Mouse (Mus musculus) gastrocnemius, postnatal 25 days (tissue): ENCODE results near the gene Ifi208. TPM values are rescaled to one million over a fixed set of nuclear protein-coding genes. Genes with fewer than 3 reads are reported as not detected.
"Not testable (repeated sequence)": the region's sequence is repeated elsewhere in the genome, so short reads cannot be mapped to it uniquely, and the experiment has no call there.

Experiments used
- DNase-seq: peaks from one replicate; pipeline ENCODE4 v3.0.0; 2022
- long read RNA-seq, 2 experiments: library from polyadenylated mRNA; stranded (forward); transcript quantifications; one replicate each; pipeline ENCODE4 v2.0.0; 2021
- microRNA-seq, 2 experiments: library from miRNA; unstranded; fragments of <30 nt; microRNA quantifications; one replicate each; pipeline ENCODE4 v1.2.0; 2021; ENCODE audit warnings: borderline replicate concordance in 2 of 2
- total RNA-seq, 2 experiments: library from RNA; stranded (reverse); gene quantifications; 1 replicate in 1 of 2; 2 replicates in 1 of 2; pipeline ENCODE4 v1.2.3; 2021

The Ifi208 gene
- total RNA-seq = under 1 TPM in 1 of 2 experiments, not detected in 1; 0.19 TPM
- long read RNA-seq, experiment 1 = 0 reads
- long read RNA-seq, experiment 2 = 0 reads

DNA sequence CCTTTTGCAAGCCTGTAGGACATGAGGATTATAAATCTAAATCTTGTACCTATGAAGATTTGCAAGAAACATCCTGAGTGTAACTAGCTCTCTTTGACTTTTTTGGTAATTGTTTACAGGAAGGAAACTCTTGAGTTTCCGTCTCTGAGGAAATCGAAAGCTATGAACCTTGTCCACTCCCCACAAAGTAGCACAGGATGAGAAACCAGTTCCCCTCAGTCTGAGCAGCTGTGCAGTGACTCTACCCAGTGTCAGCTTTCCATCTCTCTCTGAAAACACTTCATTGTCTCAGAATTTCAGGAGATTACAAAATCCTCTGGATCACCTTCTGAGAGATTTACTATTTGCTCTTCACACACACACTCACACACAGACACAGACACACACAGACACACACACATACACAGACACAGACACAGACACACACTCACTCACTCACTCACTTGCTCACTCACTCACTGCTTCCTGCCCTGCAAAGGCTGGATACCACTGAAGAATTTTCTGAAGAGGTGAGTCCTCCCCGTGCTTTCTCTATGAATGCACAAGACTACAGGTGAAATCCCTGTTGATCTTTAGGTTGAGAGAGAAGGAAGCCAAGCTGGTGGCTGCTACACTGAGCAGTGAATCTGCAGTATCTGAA lies at the start of gene Ifi208:
Ifi208 (plus strand) TSS at position 218 of the 640 bp plus-strand sequence.
- DNase-seq = not testable (repeated sequence)

DNA sequence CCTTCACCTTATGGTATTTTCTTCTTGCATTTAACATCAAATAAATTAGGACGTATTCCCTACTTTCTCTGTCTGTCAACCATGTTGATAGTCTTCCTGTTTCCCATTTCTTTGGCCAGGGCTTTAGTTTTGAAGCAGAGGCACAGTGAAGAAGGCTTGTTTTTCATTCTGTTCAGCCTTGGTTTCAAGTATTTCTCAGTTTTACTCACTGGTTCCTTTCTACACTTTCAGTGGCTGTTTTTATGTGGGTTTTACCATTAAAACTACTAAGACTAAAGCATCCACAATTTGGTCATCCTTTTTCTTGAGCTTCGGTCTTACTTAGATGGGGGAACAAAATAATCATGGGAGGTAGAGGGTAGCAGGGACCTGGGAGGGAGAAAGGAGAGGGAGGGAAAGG lies 49.4 kb upstream of the Ifi208 start:
- DNase-seq = no peak

DNA sequence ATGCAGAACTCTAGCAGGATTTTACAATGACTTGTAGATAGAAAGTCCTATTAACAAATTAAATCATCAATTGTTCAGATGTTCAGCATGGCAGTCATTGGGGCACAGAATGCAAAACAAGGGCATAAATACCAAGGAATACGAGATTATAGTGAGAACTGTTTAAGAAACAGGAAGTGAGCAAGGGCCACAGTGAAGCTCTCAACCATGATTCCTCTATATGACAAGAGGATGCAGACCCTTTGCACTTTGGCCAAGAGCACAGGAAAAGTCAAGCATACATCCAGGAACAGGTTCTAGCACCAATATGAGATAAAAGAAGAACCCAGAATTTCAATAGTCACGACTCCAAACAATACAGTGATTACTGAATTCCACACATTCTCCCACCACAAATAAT lies 46.8 kb upstream of the Ifi208 start:
- DNase-seq = no peak

DNA sequence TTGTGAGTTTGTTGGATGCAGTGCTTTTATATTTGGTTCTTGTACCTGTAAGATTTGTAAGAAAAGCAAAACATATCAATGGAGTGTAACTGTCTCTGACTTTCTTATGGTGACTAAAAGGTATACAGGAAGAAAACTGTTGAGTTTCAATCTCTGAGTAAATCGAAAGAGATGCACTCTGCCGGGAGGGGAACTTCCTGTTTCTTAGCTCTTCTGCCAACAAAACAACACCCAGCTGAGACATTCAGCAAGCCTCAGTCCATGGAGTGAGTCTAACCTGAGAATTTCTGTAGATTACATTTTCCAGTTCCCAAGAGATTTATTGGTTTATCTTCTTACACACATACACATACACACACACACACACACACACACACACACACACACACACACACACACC lies 42.9 kb upstream of the Ifi208 start, which contains the start of gene Ifi209:
Ifi209 (plus strand) TSS at position 296 of the 400 bp plus-strand sequence.
- DNase-seq = not testable (repeated sequence)

DNA sequence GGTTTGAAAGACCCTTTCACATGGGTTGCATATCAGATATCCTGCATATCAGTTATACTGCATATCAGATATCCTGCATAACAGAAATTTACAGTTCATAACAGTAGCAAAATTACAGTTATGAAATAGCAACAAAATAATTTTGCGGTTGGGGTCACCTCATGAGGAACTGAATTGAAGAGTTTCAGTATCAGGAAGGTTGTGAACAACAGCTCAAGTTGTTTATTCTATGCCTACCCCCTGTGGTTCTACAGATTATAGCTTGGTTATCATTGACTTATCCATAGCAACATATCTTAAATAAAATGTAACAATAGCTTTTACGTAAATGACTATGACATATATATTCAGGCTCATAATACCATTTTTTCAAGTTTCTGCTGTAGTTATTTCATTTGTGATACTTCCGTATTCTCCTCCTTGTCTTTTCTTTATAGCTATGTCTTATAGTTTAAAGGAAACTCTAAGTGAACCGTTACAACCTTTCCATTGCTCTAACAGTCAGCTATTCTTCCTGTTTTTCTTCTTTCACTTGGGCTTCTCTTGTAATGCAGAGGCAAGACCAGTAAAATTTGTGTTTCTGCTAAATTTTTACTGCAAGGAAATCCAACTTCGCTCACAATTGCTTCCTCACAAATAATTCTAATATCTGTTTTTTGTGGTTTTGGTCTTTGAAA lies 39.4 kb upstream of the Ifi208 start:
- no peak for DNase-seq

DNA sequence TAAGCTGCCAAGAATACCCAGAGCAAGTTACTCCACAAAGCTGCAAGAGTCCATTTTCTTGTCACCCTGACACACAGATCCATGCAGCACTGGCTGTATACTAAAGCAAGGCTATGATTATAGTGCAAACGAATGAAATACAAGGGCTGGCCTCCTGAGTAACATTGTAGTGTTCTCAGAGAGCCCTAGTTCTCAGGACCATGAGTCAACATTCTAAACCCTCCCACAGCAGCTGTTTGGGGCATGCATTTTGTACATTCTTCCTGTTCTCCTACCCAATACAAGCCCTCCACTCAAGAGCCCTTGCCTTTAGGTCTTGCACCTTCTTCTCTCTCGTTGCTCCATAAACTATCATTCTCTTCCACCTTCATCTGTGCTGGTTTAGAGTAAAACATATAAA lies 28.1 kb upstream of the Ifi208 start:
- DNase-seq = no peak

DNA sequence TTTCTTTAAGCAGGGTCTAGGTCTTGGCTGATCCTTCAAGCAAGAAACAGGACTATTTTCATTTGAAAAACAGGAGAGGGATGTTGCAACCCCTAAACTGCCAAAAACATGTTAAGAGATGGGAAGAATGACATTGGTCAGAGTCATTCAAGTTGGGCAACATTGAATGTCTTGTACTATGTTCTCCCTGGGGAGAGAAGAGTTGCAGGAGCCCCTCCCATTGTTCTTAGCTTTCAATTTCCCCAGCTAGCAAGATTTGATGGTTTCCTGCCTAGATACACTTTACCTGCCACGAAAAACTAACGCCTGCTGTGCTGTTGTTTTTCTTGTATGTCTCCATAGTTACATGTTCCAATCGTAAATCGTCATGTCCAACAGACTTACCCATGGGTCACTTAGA lies 15.5 kb upstream of the Ifi208 start:
- no peak for DNase-seq

DNA sequence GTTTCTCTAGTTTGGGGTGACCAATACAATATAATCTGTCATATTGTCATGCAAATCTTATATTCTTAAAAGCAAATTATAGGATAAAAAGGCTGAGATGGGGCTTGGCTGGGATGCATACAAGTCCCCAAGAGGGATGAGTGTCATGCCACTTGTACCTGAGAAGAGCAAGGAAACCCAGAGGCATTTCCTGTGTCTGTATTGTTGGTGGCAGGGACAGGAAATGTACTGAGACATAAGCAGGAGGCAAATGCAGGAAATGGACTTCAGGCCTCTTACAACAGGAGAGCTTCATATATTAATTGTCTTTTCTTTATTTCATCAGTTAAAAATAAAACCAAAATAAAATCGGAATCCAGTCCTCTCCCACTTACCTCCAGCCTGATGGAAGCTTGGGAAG lies 5.1 kb downstream of the Ifi208 start:
- not testable (repeated sequence) for DNase-seq

DNA sequence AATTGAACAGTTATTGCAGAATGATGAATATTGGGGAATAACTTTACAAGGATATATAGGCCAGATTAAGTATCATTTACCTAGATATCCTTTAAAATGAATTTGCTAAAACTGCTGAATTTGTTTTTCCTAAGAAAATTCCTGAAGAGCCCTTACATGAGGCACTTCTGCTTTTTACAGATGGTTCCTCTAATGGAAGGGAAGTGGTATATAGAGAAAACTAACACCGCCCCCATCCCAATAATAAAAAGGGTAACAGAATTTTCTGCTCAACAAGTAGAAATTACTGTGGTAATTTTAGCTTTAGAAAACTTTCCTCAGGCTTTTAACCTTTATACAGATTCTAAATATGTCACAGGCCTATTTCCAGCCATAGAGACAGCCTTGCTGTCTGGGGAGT lies 20.8 kb downstream of the Ifi208 start:
- DNase-seq = no peak

DNA sequence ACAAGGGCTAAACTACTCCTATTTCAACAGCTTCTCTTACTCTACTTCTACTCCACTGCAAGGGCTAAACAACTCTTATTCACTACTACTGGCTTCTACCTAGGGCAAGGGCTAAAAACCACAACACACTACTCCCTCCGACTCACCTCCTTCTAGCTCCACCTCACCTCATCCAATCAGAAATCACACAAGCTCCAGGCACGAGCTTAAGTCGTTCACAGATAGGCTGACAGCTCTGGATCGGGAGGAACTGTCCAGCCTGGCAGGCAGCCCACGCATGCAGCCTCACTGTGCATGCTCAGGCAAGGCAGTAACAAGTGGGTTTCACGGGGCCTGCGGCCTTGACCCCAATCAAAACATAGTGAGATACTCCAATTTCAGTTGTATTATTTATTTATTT lies 59.7 kb downstream of the Ifi208 start:
- no peak for DNase-seq

DNA sequence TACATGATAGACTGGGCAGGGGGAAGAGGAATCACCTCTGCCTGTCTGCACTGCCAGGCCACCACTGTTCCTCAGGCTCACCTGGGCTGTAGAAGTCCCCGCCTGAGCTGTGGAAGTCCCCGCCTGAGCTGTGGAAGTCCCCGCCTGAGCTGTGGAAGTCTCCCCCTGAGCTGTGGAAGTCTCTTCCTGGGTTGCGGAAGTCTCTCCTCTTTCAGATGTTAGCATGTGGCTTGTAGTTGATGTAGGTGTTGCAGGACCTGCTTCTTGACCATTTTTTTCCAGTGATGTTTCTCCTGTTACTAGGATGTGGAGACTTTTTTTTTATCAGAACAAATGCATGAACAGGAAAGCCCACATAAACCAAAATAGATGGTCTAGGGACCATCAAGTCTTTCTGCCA lies 61.5 kb downstream of the Ifi208 start:
- not testable (repeated sequence) for DNase-seq

DNA sequence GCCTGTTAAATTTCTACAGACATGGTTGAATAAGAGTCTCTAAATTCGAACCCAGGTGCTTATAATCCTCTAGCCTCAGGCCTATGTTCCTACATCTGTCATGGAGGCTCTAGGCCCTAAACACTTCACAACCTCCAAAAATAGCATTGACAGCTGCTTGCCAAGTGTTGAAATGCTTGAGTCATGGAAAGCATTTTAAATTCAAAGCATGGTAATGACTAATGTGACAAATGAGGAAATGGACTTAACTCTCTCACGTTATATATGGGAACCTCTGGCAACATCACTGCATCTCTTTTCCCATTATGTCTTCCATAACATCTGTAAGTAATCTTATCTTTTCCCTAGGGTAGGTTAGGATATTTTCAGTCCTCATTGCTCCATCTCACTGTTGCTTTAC lies 63.5 kb downstream of the Ifi208 start:
- no peak for DNase-seq

DNA sequence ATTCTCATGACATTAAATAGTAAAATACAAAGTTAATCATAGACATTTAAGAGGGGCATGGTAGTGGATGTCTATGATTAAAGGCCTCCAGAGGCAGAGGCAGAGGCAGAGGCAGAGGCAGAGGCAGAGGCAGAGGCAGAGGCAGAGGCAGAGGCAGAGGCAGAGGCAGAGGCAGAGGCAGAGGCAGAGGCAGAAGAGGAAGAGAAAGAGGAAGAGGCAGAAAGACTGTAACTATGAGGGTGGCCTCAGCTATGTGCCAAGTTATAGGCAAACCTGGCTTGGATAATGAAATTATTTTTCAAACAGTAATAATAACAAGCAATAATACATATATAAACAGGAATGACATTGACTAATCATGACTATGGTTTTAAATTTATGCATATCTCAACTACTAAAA lies 67.1 kb downstream of the Ifi208 start:
- no peak for DNase-seq

DNA sequence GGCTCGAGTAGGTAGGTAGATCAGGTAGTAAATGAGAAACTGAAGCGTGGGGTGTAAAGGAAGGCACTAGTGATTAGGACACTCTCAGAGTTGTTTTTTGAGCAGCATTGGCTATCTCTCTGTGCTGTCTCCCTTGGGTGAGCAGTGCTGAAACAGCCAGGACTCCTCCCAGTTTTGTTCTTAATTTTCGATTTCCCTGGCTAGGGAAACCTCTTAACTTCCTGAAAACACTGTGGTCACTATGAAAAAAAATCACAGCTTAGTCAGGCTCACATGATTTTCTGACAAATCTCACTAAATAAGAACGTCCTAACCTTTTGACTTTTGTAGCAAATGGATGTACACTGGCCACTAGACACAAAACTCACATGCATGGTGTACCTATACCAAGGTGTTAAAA lies 68.2 kb downstream of the Ifi208 start, which contains the start of gene Ifi207:
Ifi207 (minus strand) TSS at position 92 of the 400 bp plus-strand sequence.
- DNase-seq = peak; percentile 49

DNA sequence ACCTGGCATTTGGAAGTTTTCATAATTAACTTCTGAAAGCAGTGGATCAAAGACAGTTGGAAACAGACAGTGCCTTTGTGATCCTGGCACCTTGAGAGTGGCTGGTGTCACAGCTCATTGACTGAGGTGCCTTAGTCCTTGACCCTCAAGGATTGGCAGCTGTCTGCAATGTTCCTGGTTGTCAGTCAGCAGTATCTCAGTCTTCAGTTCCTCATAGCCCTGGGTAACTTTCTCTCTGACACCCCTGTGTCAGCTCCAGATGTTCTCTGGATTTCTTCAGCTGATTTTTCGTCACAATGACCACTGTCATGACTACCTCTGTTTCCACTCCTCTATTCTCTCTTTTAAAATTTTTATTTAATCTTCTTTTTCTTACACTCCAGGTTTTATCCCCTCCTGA lies 68.8 kb downstream of the Ifi208 start:
- DNase-seq = no peak

Small RNA genes lying within 50 kb of the gene (microRNA-seq; reads per million reads assigned to microRNA genes)
- 0 reads per million in 2 experiments for gene Gm44339

Other genes starting within 250 kb of the Ifi208 start
- not detected for gene Ifi206, start 182.6 kb upstream of the Ifi208 start, total RNA-seq
- gene Ifi214, start 137.7 kb upstream of the Ifi208 start, total RNA-seq = not detected
- gene Ifi213, start 74.4 kb upstream of the Ifi208 start, total RNA-seq = under 1 TPM in 1 of 2 experiments, not detected in 1; 0.19 TPM
- under 1 TPM; 0.10 to 0.16 TPM for gene Ifi209, start 42.8 kb upstream of the Ifi208 start, total RNA-seq
- 1 to 10 TPM; 2.2 to 2.9 TPM for gene Ifi207, start 68.1 kb downstream of the Ifi208 start, total RNA-seq
- 1 to 10 TPM; 2.7 to 3.6 TPM for gene Ifi204, start 93.3 kb downstream of the Ifi208 start, total RNA-seq
- gene Ifi211, start 239.4 kb downstream of the Ifi208 start, total RNA-seq = 1 to 10 TPM; 1.5 to 3.0 TPM